Mouse (Mus musculus): ENCODE results near the gene 9230102O04Rik. TPM values are rescaled to one million over a fixed set of nuclear protein-coding genes. Genes with fewer than 3 reads are reported as not detected.

Gene 9230102O04Rik
- not detected in 2 replicates for polyA plus RNA-seq (2012; ENCODE audit: insufficient read depth, low replicate concordance)

DNA sequence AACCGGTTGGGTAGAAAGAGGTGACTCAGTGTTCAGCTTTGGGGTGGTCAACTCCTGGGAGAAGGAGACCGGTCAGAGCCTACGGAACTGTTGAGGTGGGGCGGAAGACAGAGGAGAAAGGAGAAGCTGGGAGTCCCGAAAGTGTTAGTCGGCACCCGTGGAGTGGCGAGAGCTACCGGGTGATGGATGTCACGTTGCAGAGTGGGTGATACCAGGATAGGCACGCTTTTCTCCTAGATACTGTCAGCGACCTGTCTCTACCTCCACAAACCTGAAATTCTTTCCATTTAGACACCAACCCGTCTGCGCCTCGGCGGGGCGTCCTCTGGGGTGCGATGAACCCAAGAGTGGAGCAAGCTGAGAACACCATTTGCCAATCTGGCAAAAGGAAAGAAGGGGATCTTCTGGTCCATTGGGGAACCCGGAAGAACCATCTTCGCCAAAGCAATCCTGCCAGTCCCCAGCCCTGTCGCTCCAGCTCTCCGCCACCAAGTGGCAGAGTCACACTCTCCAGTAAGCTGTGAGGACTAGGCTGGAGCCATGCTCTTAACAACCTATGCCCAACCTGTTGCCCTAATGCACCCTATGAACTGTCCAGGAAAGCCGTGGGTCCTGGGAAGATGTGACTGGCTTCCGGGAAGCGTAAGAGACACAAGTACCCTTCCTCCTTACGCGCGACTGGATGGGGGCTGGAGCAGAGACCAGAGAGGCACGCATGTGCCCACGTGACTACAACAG lies at the start of gene 9230102O04Rik:
Gene 9230102O04Rik (minus strand): TSS at position 628 of the 738 bp plus-strand sequence.
- peak within 1 kb of the TSS; percentile 93 for H3K4me3 ChIP-seq (replicated peaks)
- no peaks in the 10 kb centered on the region for H3K36me3 ChIP-seq (replicated peaks; ENCODE audit: low read length)
- H3K9me3 ChIP-seq = no peaks in the 10 kb centered on the region
- peaks cover 91% of the 10 kb centered on the region for H3K27me3 ChIP-seq (replicated peaks)
- TF ChIP-seq GATA1 (IDR thresholded peaks at IDR 0.05; ENCODE audit: borderline replicate concordance, low read length) = no peak
- TF ChIP-seq FLI1 (IDR thresholded peaks at IDR 0.05; ENCODE audit: low read length) = no peak
- H3K4me1 ChIP-seq = peaks cover 43% of the 10 kb centered on the region

- no peak for TF ChIP-seq GATA1 (IDR thresholded peaks at IDR 0.05; ENCODE audit: borderline replicate concordance, low read length)
- no peak for TF ChIP-seq FLI1 (IDR thresholded peaks at IDR 0.05; ENCODE audit: low read length)
- Histone ChIP-seq H3K36me3 (replicated peaks; ENCODE audit: low read length) (peaks cover 23% of the 10 kb centered on the region), H3K27me3 (replicated peaks) (no peaks in the 10 kb centered on the region), H3K4me1 (peaks cover 4% of the 10 kb centered on the region; the same call in 1 of the 2 replicates), H3K9me3 (no peaks in the 10 kb centered on the region), H3K4me3 (replicated peaks) (no peak overlapping the region)
Observed at GRCm38 (mm10) chr2:9935965-9936364, 46.6 kb upstream of the 9230102O04Rik start.

DNA sequence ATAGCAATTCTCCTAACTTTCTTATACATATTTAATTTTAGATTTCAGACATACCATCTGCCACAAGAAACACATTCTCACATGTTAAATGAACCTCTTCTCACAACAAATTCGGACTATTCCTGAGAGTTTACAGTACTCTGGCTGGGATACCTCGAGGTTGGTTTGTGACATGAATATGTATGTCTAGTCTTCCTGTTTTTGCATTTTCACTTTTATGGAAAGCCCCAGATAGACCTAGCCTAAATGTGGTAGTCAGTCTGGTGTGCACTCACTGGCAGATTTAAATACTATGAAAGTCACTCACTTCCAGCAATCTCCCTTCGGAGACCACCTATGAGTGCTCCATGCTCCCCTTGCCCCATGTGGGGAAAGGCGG lies 37.6 kb upstream of the 9230102O04Rik start:
- H3K27me3 ChIP-seq (replicated peaks) = no peaks in the 10 kb centered on the region
- peaks cover 31% of the 10 kb centered on the region for H3K4me1 ChIP-seq
- TF ChIP-seq FLI1 (IDR thresholded peaks at IDR 0.05; ENCODE audit: low read length) = no peak
- TF ChIP-seq GATA1 (IDR thresholded peaks at IDR 0.05; ENCODE audit: borderline replicate concordance, low read length) = no peak
- no peaks in the 10 kb centered on the region for H3K9me3 ChIP-seq
- no peak overlapping the region for H3K4me3 ChIP-seq (replicated peaks)
- H3K36me3 ChIP-seq (replicated peaks; ENCODE audit: low read length) = peaks cover 24% of the 10 kb centered on the region

DNA sequence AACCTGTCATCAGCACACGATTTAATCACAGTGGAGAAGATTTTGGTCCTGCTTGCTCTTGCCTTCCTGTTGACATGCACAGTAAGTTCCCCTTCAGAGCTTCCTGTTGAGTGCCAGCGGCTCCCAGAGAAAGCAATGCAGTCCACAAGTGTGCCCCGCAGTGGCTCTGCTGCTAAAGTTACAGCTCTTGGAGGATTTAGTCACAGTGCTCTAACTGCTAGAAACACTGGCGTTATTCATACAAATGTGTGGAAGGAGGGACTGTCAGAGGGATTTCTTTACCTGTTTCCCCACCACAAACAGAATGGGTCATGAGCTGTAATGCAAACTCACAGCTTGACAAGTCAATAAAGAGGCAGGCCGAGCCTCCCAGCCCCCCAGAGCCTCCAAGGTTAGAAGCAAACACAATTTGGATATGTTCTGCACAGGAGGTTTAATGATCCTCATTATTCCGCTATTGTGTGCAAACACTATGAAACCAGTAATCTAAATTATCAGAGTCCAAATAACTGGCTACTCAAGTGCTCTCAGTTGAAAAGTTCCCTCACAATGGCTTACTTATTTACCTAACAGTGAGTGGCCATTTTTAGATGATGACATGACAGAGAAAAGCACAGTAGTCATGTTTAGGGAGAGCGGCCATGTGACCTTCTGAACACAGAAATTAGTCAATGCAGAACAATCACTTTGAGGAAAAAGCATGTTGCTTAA lies 37.0 kb upstream of the 9230102O04Rik start:
- H3K36me3 ChIP-seq (replicated peaks; ENCODE audit: low read length) = peaks cover 24% of the 10 kb centered on the region
- TF ChIP-seq FLI1 (IDR thresholded peaks at IDR 0.05; ENCODE audit: low read length) (no peak), GATA1 (IDR thresholded peaks at IDR 0.05; ENCODE audit: borderline replicate concordance, low read length) (no peak)
- no peaks in the 10 kb centered on the region for H3K27me3 ChIP-seq (replicated peaks)
- H3K4me3 ChIP-seq (replicated peaks) = no peak overlapping the region
- H3K9me3 ChIP-seq = no peaks in the 10 kb centered on the region
- peaks cover 37% of the 10 kb centered on the region for H3K4me1 ChIP-seq

- Histone ChIP-seq H3K4me3 (replicated peaks) (no peak overlapping the region), H3K36me3 (replicated peaks; ENCODE audit: low read length) (peaks cover 59% of the 10 kb centered on the region), H3K4me1 (peaks cover 25% of the 10 kb centered on the region), H3K9me3 (no peaks in the 10 kb centered on the region), H3K27me3 (replicated peaks) (no peaks in the 10 kb centered on the region)
- TF ChIP-seq GATA1 (IDR thresholded peaks at IDR 0.05; ENCODE audit: borderline replicate concordance, low read length) = no peak
- no peak for TF ChIP-seq FLI1 (IDR thresholded peaks at IDR 0.05; ENCODE audit: low read length)
Observed at GRCm38 (mm10) chr2:9918691-9919471, 29.5 kb upstream of the 9230102O04Rik start.

DNA sequence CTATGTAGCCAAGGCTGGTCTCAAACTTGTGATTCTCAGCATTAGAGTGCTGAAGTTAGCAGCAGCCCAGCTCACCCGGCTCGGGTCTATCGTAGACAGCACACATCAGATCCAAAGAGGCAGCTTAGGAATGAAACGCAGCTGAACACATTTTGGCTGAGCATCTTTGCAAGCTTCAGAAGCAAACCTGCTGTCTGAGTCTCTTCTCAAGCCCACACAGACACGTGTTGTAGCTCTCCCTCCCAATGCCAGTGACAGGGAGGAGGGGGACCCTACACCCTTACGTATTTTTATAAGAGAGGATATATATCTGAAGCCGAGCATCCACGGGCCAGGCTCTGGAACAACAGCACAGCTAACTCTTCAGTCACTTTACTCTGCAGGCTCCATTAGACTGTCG lies 28.3 kb upstream of the 9230102O04Rik start:
- H3K4me1 ChIP-seq = peaks cover 25% of the 10 kb centered on the region
- H3K27me3 ChIP-seq (replicated peaks) = no peaks in the 10 kb centered on the region
- no peak overlapping the region for H3K4me3 ChIP-seq (replicated peaks)
- peaks cover 52% of the 10 kb centered on the region for H3K36me3 ChIP-seq (replicated peaks; ENCODE audit: low read length)
- H3K9me3 ChIP-seq = no peaks in the 10 kb centered on the region
- TF ChIP-seq GATA1 (IDR thresholded peaks at IDR 0.05; ENCODE audit: borderline replicate concordance, low read length) = no peak
- no peak for TF ChIP-seq FLI1 (IDR thresholded peaks at IDR 0.05; ENCODE audit: low read length)

DNA sequence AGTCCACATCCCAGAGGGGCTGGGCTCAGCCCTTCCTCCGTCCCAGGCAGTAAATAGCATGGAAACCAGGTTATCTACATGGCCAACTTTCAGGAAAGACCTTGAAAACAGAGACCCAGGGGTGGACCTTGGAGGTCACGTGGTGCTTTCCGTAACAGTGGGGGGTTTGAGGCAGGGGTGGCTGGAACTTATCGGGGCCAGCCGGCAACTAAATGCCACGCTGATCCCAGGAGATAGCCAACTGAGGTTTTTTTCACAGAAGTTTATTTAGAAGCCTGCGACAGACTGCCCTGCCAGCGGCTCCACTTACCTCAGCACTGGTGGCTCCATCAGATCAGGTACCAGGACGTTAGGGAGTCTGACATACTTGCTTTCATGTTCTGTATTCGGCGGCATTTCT lies 16.7 kb upstream of the 9230102O04Rik start:
- no peak for TF ChIP-seq GATA1 (IDR thresholded peaks at IDR 0.05; ENCODE audit: borderline replicate concordance, low read length)
- no peak for TF ChIP-seq FLI1 (IDR thresholded peaks at IDR 0.05; ENCODE audit: low read length)
- H3K4me3 ChIP-seq (replicated peaks) = peak overlapping the region; percentile 67
- no peaks in the 10 kb centered on the region for H3K9me3 ChIP-seq
- H3K4me1 ChIP-seq = peaks cover 15% of the 10 kb centered on the region
- H3K36me3 ChIP-seq (replicated peaks; ENCODE audit: low read length) = no peaks in the 10 kb centered on the region
- peaks cover 29% of the 10 kb centered on the region for H3K27me3 ChIP-seq (replicated peaks)

DNA sequence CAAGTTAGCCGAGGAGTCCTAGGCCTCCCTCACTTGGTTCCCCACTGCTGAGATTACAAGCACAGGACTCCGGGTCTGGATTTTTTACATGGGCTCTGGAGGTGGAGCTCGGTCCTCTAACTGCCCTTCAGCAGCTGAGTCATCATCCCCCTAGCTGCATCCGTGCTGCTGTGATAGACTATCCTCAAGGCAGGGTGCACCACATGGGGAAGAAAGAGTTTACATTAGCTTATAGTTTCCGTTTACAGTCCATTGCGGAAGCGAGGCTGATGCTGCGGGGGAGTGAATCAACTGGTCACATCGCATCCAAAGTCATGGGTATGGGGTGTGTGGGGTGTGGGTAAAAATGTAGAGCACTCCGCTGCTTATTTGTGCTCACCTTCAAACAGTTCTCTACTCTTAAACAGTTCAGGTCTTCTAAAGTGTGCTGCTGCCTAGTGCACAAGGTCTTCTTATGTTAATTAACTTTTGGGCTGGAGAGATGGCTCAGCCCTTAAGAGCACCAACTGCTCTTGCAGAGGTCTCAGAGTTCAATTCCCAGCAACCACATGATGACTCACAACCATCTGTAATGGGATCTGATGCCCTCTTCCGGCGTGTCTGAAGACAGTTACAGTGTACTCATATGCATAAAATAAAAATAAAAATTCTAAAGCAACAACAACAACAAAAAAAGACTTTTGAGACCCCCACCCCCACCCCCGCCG lies 14.7 kb upstream of the 9230102O04Rik start:
- Histone ChIP-seq H3K27me3 (replicated peaks) (peaks cover 41% of the 10 kb centered on the region), H3K9me3 (no peaks in the 10 kb centered on the region), H3K4me3 (replicated peaks) (peak overlapping the region; percentile 67), H3K36me3 (replicated peaks; ENCODE audit: low read length) (no peaks in the 10 kb centered on the region), H3K4me1 (peaks cover 11% of the 10 kb centered on the region)
- TF ChIP-seq GATA1 (IDR thresholded peaks at IDR 0.05; ENCODE audit: borderline replicate concordance, low read length) (no peak), FLI1 (IDR thresholded peaks at IDR 0.05; ENCODE audit: low read length) (no peak)

DNA sequence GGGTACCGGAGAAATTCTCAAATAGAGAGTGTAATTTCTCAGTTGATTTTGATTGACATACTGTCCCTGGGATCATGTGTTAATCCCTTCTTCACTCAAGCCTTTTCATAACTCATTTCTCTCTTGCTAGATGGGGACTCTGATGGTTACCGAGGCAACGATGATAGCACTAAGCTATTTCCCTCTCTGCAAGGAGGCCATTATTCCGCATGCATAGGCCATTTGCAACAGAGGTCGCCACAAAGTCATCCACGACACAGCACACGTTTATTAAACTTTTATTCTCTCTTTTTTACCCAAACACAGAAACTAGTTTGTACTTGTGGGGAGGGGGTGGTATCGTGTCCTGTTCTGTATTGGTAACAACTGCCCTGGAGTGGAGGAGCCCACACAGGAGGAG lies 8.5 kb upstream of the 9230102O04Rik start:
- Histone ChIP-seq H3K4me1 (peaks cover 19% of the 10 kb centered on the region), H3K4me3 (replicated peaks) (no peak overlapping the region), H3K36me3 (replicated peaks; ENCODE audit: low read length) (no peaks in the 10 kb centered on the region), H3K9me3 (no peaks in the 10 kb centered on the region), H3K27me3 (replicated peaks) (peaks cover 85% of the 10 kb centered on the region)
- TF ChIP-seq GATA1 (IDR thresholded peaks at IDR 0.05; ENCODE audit: borderline replicate concordance, low read length) = no peak
- TF ChIP-seq FLI1 (IDR thresholded peaks at IDR 0.05; ENCODE audit: low read length) = no peak

Data from megakaryocyte, embryonic 14.5 days (primary cell).